ENCODE assay signal across 8 mouse cellular contexts in genomic region chrX:101849901-101850551, GRCm38 (mm10). TPM values are rescaled to one million over a fixed set of nuclear protein-coding genes. Genes with fewer than 3 reads are reported as not detected.
DNase-seq lines count a peak whose midpoint lies in the region; ATAC-seq and TF ChIP-seq lines count a peak whose summit lies in the region.

No protein-coding gene starts in this region.

- H3K9me3 ChIP-seq in heart, embryonic 15.5 days (replicated peaks), result no peaks in the 10 kb centered on the region
- H3K9me3 ChIP-seq in limb, embryonic 11.5 days (ENCODE audit: control insufficient read depth, low read length), result no peaks in the 10 kb centered on the region
- H3K9me3 ChIP-seq in neural tube, embryonic 11.5 days (ENCODE audit: control insufficient read depth, low read length), result no peaks in the 10 kb centered on the region

- peak overlapping the region; percentile 46 for H3K4me3 ChIP-seq in thymus, adult 2 months (ENCODE audit: control insufficient read depth, insufficient read depth, low read length)
- H3K4me3 ChIP-seq in heart, embryonic 15.5 days, result peak overlapping the region; percentile 67
- peak overlapping the region; percentile 50 for H3K4me3 ChIP-seq in limb, embryonic 11.5 days (ENCODE audit: low read depth, low read length)
- peak overlapping the region; percentile 46 for H3K4me3 ChIP-seq in neural tube, embryonic 11.5 days (ENCODE audit: low read depth, low read length)

- H3K36me3 ChIP-seq in thymus, adult 2 months (ENCODE audit: control insufficient read depth, insufficient read depth, low read length), result no peaks in the 10 kb centered on the region
- no peaks in the 10 kb centered on the region for H3K36me3 ChIP-seq in heart, embryonic 15.5 days
- H3K36me3 ChIP-seq in limb, embryonic 11.5 days (ENCODE audit: control insufficient read depth, insufficient read depth, low read length), result no peaks in the 10 kb centered on the region
- no peaks in the 10 kb centered on the region for H3K36me3 ChIP-seq in neural tube, embryonic 11.5 days (ENCODE audit: control insufficient read depth, insufficient read depth, low read length)

- peak overlapping the region; percentile 65 for H3K9ac ChIP-seq in heart, embryonic 15.5 days
- peak overlapping the region; percentile 65 for H3K9ac ChIP-seq in limb, embryonic 11.5 days (ENCODE audit: low read length)
- peak overlapping the region; percentile 55 for H3K9ac ChIP-seq in neural tube, embryonic 11.5 days (ENCODE audit: low read length)

- H3K4me1 ChIP-seq in thymus, adult 2 months (replicated peaks; ENCODE audit: control insufficient read depth, insufficient read depth, low read length), result peaks cover 11% of the 10 kb centered on the region
- peaks cover 8% of the 10 kb centered on the region for H3K4me1 ChIP-seq in heart, embryonic 15.5 days (replicated peaks)
- 0 out of 2 replicates have a peak, but pooled peaks cover 6% of the 10 kb centered on the region for H3K4me1 ChIP-seq in limb, embryonic 11.5 days (ENCODE audit: control insufficient read depth, insufficient read depth, low read length)
- no peaks in the 10 kb centered on the region for H3K4me1 ChIP-seq in neural tube, embryonic 11.5 days (ENCODE audit: control insufficient read depth, insufficient read depth, low read length)

- no peak for TF ChIP-seq POLR2A in thymus, adult 2 months (IDR thresholded peaks at IDR 0.05; ENCODE audit: control insufficient read depth, extremely low read depth, insufficient read depth, low read length, poor library complexity)

- H3K4me2 ChIP-seq in heart, embryonic 15.5 days, result peak overlapping the region; percentile 81
- H3K4me2 ChIP-seq in limb, embryonic 11.5 days (ENCODE audit: low read depth, severe bottlenecking), result peak overlapping the region; percentile 57
- H3K4me2 ChIP-seq in neural tube, embryonic 11.5 days (ENCODE audit: low read depth), result peak overlapping the region; percentile 60

- WGBS in thymus, adult 2 months, result 14% methylated on average over 36 of the region's 59 CpGs
- 17% methylated on average over 53 of the region's 59 CpGs for WGBS in heart, embryonic 15.5 days
- 25% methylated on average over 39 of the region's 59 CpGs for WGBS in limb, embryonic 11.5 days
- WGBS in neural tube, embryonic 11.5 days, result 23% methylated on average over 48 of the region's 59 CpGs

- no peak for TF ChIP-seq CTCF in thymus, adult 2 months (IDR thresholded peaks at IDR 0.05; ENCODE audit: borderline replicate concordance, control insufficient read depth, extremely low read depth, insufficient read depth, low read length, poor library complexity)

- 0 out of 2 replicates have a peak, but pooled peaks have one; percentile 5 for ATAC-seq in heart, embryonic 15.5 days (replicated peaks; ENCODE audit: insufficient number of reproducible peaks, insufficient read depth, low FRiP score, low read depth)
- ATAC-seq in limb, embryonic 11.5 days (ENCODE audit: insufficient number of reproducible peaks, low FRiP score, low TSS enrichment, low read depth), result 0 out of 2 replicates have a peak, but pooled peaks have one; percentile 41
- ATAC-seq in neural tube, embryonic 11.5 days (ENCODE audit: insufficient read depth, low FRiP score, low TSS enrichment), result peak; percentile 41

- H3K27me3 ChIP-seq in thymus, adult 2 months (ENCODE audit: control insufficient read depth, insufficient read depth, low read length), result peaks cover 9% of the 10 kb centered on the region; the same call in 1 of the 2 replicates
- H3K27me3 ChIP-seq in heart, embryonic 15.5 days, result peaks cover 30% of the 10 kb centered on the region
- H3K27me3 ChIP-seq in limb, embryonic 11.5 days (ENCODE audit: control insufficient read depth, insufficient read depth, low read length), result peaks cover 53% of the 10 kb centered on the region
- H3K27me3 ChIP-seq in neural tube, embryonic 11.5 days (ENCODE audit: control insufficient read depth, insufficient read depth, low read length), result peaks cover 36% of the 10 kb centered on the region

- no peak overlapping the region for H3K27ac ChIP-seq in thymus, adult 2 months (ENCODE audit: control insufficient read depth, insufficient read depth, low read length)
- peak overlapping the region; percentile 74 for H3K27ac ChIP-seq in heart, embryonic 15.5 days
- H3K27ac ChIP-seq in limb, embryonic 11.5 days (replicated peaks; ENCODE audit: low read depth, low read length), result no peak overlapping the region
- no peak overlapping the region for H3K27ac ChIP-seq in neural tube, embryonic 11.5 days (ENCODE audit: low read depth, low read length)

- DNase-seq in thymus, adult 2 months, result no peak
- DNase-seq in thymus, adult 18-20 months, result no peak
- DNase-seq in cerebellum, postnatal 14 days, result peak; percentile 58 to 66
- DNase-seq in limb, embryonic 11.5 days (ENCODE audit: low spot score), result peak; percentile 76
- DNase-seq in neural tube, embryonic 11.5 days (ENCODE audit: low spot score), result peak; percentile 54
- DNase-seq in left cerebral cortex, postnatal 25 days (ENCODE audit: low spot score in 2 of 2), result no peak
- no peak for DNase-seq in Muller cell, postnatal 12 days (ENCODE audit: inconsistent ontology term)

- intact Hi-C loops in left cerebral cortex, postnatal 25 days (cut with DNase I), result no loop called here

RNA-seq across cellular contexts. Expression of gene Nhsl2, which starts 0.8 kb away (rescaled TPM):
- 0.81 and 1.4 TPM in 2 replicates for polyA plus RNA-seq in thymus, adult 2 months (2012; rRNA removed)
- polyA plus RNA-seq in heart, embryonic 15.5 days (2015; fragmentation: Nextera tagmentation; extraction: Ambion mirVana), result 6.7 and 10.4 TPM in 2 replicates
- polyA plus RNA-seq in limb, embryonic 11.5 days (2014; fragmentation: Nextera tagmentation; extraction: Ambion mirVana), result 18.3 and 23.2 TPM in 2 replicates
- polyA plus RNA-seq in neural tube, embryonic 11.5 days (2014; fragmentation: Nextera tagmentation; extraction: Ambion mirVana), result 11.0 and 11.6 TPM in 2 replicates
- 10 to 100 TPM; 34.8 to 35.2 TPM for total RNA-seq in left cerebral cortex, postnatal 25 days (2021)

RNA-seq across cellular contexts. Expression of gene 8030474K03Rik, which starts 55.6 kb away (rescaled TPM):
- 0.11 and 0.20 TPM in 2 replicates for polyA plus RNA-seq in thymus, adult 2 months (2012; rRNA removed)
- 0.34 and 0.50 TPM in 2 replicates for polyA plus RNA-seq in heart, embryonic 15.5 days (2015; fragmentation: Nextera tagmentation; extraction: Ambion mirVana)
- polyA plus RNA-seq in limb, embryonic 11.5 days (2014; fragmentation: Nextera tagmentation; extraction: Ambion mirVana), result 0.20 TPM in 1 of 2 replicates, not detected in the other
- polyA plus RNA-seq in neural tube, embryonic 11.5 days (2014; fragmentation: Nextera tagmentation; extraction: Ambion mirVana), result 0.35 TPM in 1 of 2 replicates, not detected in the other
- not detected for total RNA-seq in left cerebral cortex, postnatal 25 days (2021)

RNA-seq across cellular contexts. Expression of gene Gm4779, which starts 55.8 kb away (rescaled TPM):
- polyA plus RNA-seq in thymus, adult 2 months (2012; rRNA removed), result 0.09 and 0.30 TPM in 2 replicates
- 0.09 and 0.66 TPM in 2 replicates for polyA plus RNA-seq in heart, embryonic 15.5 days (2015; fragmentation: Nextera tagmentation; extraction: Ambion mirVana)
- not detected in 2 replicates for polyA plus RNA-seq in limb, embryonic 11.5 days (2014; fragmentation: Nextera tagmentation; extraction: Ambion mirVana)
- polyA plus RNA-seq in neural tube, embryonic 11.5 days (2014; fragmentation: Nextera tagmentation; extraction: Ambion mirVana), result not detected in 2 replicates
- total RNA-seq in left cerebral cortex, postnatal 25 days (2021), result under 1 TPM; 0.21 to 0.44 TPM

Comparison
In these comparisons a context has a peak if more than half of its experiments do, and no peak if none do; other contexts are left out.
1. DNase-seq: peak in cerebellum, postnatal 14 days (2 of 2), limb, embryonic 11.5 days (single experiment) and neural tube, embryonic 11.5 days (single experiment); none in thymus, adult 2 months (single experiment), thymus, adult 18-20 months (0 of 2), left cerebral cortex, postnatal 25 days (0 of 2) and Muller cell, postnatal 12 days (single experiment).
2. Peak in every context shown above with its lines, with median percentiles within 50 percentile points of each other: H3K4me3 ChIP-seq, ATAC-seq, H3K4me2 ChIP-seq and H3K9ac ChIP-seq.